Mouse (Mus musculus) heart, postnatal 0 days (tissue): ENCODE results near the gene Arl6ip6.

Source experiments
- CTCF ChIP-seq: IDR thresholded peaks from 2 replicates; pipeline ENCODE4 v1.5.1; 2016; ENCODE audit warnings: antibody characterized with exemption, control low read depth, low read depth
- EP300 ChIP-seq: IDR thresholded peaks from 2 replicates; pipeline ENCODE4 v1.6.1; 2016; ENCODE audit warnings: antibody characterized with exemption, low read depth

GRCm38 (mm10) chr2:53213493-53213892 lies 22.0 kb downstream of the Arl6ip6 start:
- TF ChIP-seq CTCF (no peak), EP300 (no peak)
